Mouse (Mus musculus) heart, adult 2 months (tissue): ENCODE measurements around the gene Rassf5.

ENCODE experiments used
- CTCF ChIP-seq: fragments of 200-600 bp; IDR thresholded peaks from 2 replicates; pipeline ENCODE4 v1.8.1; 2022; ENCODE audit warnings: antibody characterized with exemption, mild to moderate bottlenecking, moderate library complexity
- EP300 ChIP-seq: fragments of 200-500 bp; IDR thresholded peaks from 2 replicates; pipeline ENCODE4 v1.6.1; 2011; ENCODE audit warnings: low read depth, low read length, control low read depth; ENCODE audit not compliant: insufficient read depth
- POLR2A ChIP-seq: fragments of 200-500 bp; IDR thresholded peaks from 2 replicates; pipeline ENCODE4 v1.6.1; 2011; ENCODE audit warnings: mild to moderate bottlenecking, low read depth, low read length, control low read depth; ENCODE audit not compliant: insufficient read depth

DNA sequence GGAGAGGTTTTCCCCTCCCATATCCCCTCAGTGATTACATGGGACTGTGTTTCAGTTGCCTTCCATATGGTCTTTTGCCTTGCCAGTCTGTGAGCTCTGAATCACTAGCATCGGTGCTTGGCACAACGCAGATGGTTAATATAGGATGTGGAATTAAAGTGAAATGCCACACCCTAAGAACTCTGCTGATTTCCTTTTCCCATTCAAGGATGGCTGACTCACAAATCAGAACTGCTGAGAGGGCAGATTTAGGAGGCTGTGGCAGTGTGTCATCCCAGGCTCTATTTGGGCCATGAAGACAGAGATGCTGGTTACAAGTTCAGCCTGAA lies 48.8 kb upstream of the Rassf5 start:
- TF ChIP-seq CTCF (no peak), EP300 (no peak), POLR2A (no peak)
